Mouse (Mus musculus): ENCODE measurements around the gene Amfr. TPM values are rescaled to one million over a fixed set of nuclear protein-coding genes. Genes with fewer than 3 reads are reported as not detected.

The Amfr gene
- total and polyA plus RNA-seq, 3 experiments, result 80.1 to 292 (median 90.0) TPM

DNA sequence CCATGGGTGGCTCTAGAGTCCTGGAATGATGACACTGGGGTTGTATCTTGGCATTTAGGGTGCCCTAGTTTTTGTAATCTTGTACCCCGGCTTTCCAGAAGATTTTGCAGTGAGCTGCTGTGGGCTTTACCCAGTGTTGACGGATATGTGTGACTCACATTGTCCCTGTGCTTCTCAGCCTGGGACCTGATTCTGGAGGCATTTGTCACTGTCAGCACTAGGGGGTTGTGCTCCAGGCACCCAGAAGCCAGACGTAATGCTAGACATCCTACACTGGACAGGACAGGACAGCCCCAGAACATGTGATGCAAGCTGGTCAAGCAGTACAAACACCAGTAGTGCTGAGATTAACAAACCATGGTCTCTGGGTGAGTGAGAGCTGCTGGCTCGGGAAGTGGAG, 66.9 kb downstream of the Amfr start:
- no peaks in the 10 kb centered on the region for H3K9me3 ChIP-seq (replicated peaks; ENCODE audit: insufficient read depth, low read length)
- DNase-seq (ENCODE audit: low read depth, low spot score), result no peak
- H3K27me3 ChIP-seq (ENCODE audit: control insufficient read depth in 1 of 2, insufficient read depth in 2 of 2, low read length in 2 of 2), result no peaks in the 10 kb centered on the region
- H3K27ac ChIP-seq (ENCODE audit: control insufficient read depth, low read depth, low read length), result no peak overlapping the region
- no peak overlapping the region for H3K4me3 ChIP-seq (ENCODE audit: control insufficient read depth in 1 of 2, insufficient read depth in 1 of 2, low read depth in 2 of 2, low read length in 2 of 2)
- no peak for TF ChIP-seq ELF1 (IDR thresholded peaks at IDR 0.05; ENCODE audit: low read depth, low read length)
- no peak for TF ChIP-seq TCF12 (IDR thresholded peaks at IDR 0.05; ENCODE audit: low read depth, low read length)
- TF ChIP-seq ZC3H11A (IDR thresholded peaks at IDR 0.05; ENCODE audit: low read depth, low read length), result no peak
- no peak for TF ChIP-seq NRF1 (IDR thresholded peaks at IDR 0.05; ENCODE audit: insufficient read depth, low read depth, low read length, poor library complexity, severe bottlenecking)
- H3K79me2 ChIP-seq (ENCODE audit: control insufficient read depth, insufficient read depth, low read length, poor library complexity), result no peaks in the 10 kb centered on the region
- H3K9ac ChIP-seq (ENCODE audit: control insufficient read depth, low read depth, low read length, poor library complexity, severe bottlenecking), result no peak overlapping the region
- H3K36me3 ChIP-seq (ENCODE audit: control insufficient read depth in 1 of 2, insufficient read depth in 2 of 2, low read length in 2 of 2), result no peaks in the 10 kb centered on the region
- H3K4me1 ChIP-seq (ENCODE audit: control insufficient read depth in 1 of 2, insufficient read depth in 2 of 2, low read length in 2 of 2), result no peaks in the 10 kb centered on the region

DNA sequence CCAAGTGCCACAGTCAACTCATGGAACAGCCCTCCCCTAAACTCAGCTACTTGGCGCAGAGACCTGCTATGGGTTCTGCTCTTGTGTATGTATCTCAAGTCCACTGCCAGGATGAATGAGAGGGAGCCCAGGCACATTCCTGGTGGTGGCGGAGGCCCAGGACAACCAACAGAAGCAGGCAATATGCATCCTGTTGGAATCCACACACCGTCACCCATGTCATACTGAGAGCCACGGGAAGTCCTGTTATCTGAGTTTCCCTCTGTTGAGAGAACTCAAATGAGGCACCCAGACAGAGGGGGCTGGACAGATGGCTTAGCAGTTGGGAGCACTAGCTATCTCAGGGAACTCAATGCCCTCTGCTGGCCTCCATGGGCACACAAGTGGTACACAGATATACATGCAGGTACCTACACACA, 71.0 kb downstream of the Amfr start:
- TF ChIP-seq RCOR1 (IDR thresholded peaks at IDR 0.05; ENCODE audit: low read depth, low read length) (no peak), CTCF (IDR thresholded peaks at IDR 0.05 in 2 of 3, conservative IDR thresholded peaks at IDR 0.05 in 1 of 3; ENCODE audit: control insufficient read depth in 1 of 3, insufficient read depth in 1 of 3, low read depth in 2 of 3, low read length in 3 of 3, poor library complexity in 1 of 3, severe bottlenecking in 1 of 3) (no peak), NELFE (IDR thresholded peaks at IDR 0.05; ENCODE audit: low read depth, low read length) (no peak)
- DNase-seq (ENCODE audit: low read depth, low spot score), result no peak
- Histone ChIP-seq H3K9ac (ENCODE audit: control insufficient read depth, low read depth, low read length, poor library complexity, severe bottlenecking) (no peak overlapping the region), H3K27ac (ENCODE audit: control insufficient read depth, low read depth, low read length) (no peak overlapping the region), H3K4me1 (ENCODE audit: control insufficient read depth in 1 of 2, insufficient read depth in 2 of 2, low read length in 2 of 2) (no peaks in the 10 kb centered on the region), H3K27me3 (ENCODE audit: control insufficient read depth in 1 of 2, insufficient read depth in 2 of 2, low read length in 2 of 2) (no peaks in the 10 kb centered on the region), H3K9me3 (replicated peaks; ENCODE audit: insufficient read depth, low read length) (no peaks in the 10 kb centered on the region), H3K36me3 (ENCODE audit: control insufficient read depth in 1 of 2, insufficient read depth in 2 of 2, low read length in 2 of 2) (no peaks in the 10 kb centered on the region), H3K4me3 (ENCODE audit: control insufficient read depth in 1 of 2, insufficient read depth in 1 of 2, low read depth in 2 of 2, low read length in 2 of 2) (no peak overlapping the region), H3K79me2 (ENCODE audit: control insufficient read depth, insufficient read depth, low read length, poor library complexity) (no peaks in the 10 kb centered on the region)

DNA sequence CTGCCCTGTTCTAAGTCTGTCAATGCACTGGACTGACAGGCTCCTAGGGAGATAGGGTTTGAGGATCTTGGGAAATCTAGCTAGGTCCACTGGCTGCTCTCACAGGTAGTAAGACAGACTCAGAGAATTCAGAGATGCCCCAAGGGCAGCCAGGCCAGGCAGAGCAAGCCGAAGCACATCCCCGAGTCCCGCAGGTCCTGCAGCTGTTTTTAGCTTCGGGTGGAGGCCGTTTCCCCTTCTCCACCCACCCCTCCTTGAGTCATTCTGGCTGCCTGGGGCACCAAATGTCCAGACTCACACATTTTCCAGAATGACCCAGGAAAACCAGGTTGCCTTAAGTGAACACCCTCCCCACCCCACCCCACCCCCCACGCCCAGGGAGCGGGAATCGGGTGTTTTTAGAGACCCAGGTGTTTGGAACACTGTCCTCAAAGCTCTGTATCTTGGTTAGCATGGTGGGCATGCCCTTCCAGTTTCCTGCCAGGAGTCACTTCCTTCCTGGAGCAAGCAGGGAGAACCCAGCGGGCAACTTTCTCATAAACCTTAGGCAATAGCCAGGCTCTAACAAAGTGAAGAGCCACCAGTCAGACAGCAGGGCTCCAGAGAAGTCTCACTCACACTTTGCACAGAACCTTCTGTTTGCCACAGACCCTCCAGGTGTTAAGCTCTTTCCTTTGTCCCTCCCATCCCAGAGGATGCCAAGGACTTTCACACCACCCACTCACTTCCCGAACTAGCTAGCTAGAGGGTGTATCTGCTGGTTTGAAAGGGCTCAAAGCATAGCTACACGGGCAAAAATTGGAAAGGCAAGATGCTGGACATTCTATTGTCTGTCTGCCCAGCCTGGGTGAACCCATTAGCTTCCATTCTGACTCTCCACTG, 71.9 kb downstream of the Amfr start:
- DNase-seq (ENCODE audit: low read depth, low spot score), result no peak
- no peaks in the 10 kb centered on the region for H3K27me3 ChIP-seq (ENCODE audit: control insufficient read depth in 1 of 2, insufficient read depth in 2 of 2, low read length in 2 of 2)
- TF ChIP-seq UBTF (IDR thresholded peaks at IDR 0.05; ENCODE audit: borderline replicate concordance, insufficient read depth, low read depth, low read length) (no peak), ELF1 (IDR thresholded peaks at IDR 0.05; ENCODE audit: low read depth, low read length) (no peak), ZNF384 (IDR thresholded peaks at IDR 0.05; ENCODE audit: low read depth, low read length) (no peak), RCOR1 (IDR thresholded peaks at IDR 0.05; ENCODE audit: low read depth, low read length) (no peak), MYC (IDR thresholded peaks at IDR 0.05; ENCODE audit: low read depth, low read length) (no peak), GATA1 (IDR thresholded peaks at IDR 0.05; ENCODE audit: low read depth, low read length) (no peak), RAD21 (IDR thresholded peaks at IDR 0.05; ENCODE audit: low read depth, low read length) (no peak), CTCF (IDR thresholded peaks at IDR 0.05 in 2 of 3, conservative IDR thresholded peaks at IDR 0.05 in 1 of 3; ENCODE audit: control insufficient read depth in 1 of 3, insufficient read depth in 1 of 3, low read depth in 2 of 3, low read length in 3 of 3, poor library complexity in 1 of 3, severe bottlenecking in 1 of 3) (no peak), BHLHE40 (IDR thresholded peaks at IDR 0.05; ENCODE audit: borderline replicate concordance, low read depth, low read length) (no peak), JUND (IDR thresholded peaks at IDR 0.05; ENCODE audit: low read depth, low read length) (no peak), KAT2A (conservative IDR thresholded peaks at IDR 0.05; ENCODE audit: low read depth, low read length) (no peak), USF2 (IDR thresholded peaks at IDR 0.05; ENCODE audit: borderline replicate concordance in 1 of 2, insufficient read depth in 1 of 2, low read depth in 1 of 2, low read length in 2 of 2) (no peak), NELFE (IDR thresholded peaks at IDR 0.05; ENCODE audit: low read depth, low read length) (no peak), POLR2A (IDR thresholded peaks at IDR 0.05; ENCODE audit: control insufficient read depth in 1 of 2, insufficient read depth in 1 of 2, low read depth in 1 of 2, low read length in 2 of 2, poor library complexity in 1 of 2) (no peak), POLR2AphosphoS5 (IDR thresholded peaks at IDR 0.05; ENCODE audit: borderline replicate concordance, low read depth, low read length) (no peak), TBP (IDR thresholded peaks at IDR 0.05; ENCODE audit: low read depth, low read length) (no peak)
- H3K27ac ChIP-seq (ENCODE audit: control insufficient read depth, low read depth, low read length), result no peak overlapping the region
- H3K4me3 ChIP-seq (ENCODE audit: control insufficient read depth in 1 of 2, insufficient read depth in 1 of 2, low read depth in 2 of 2, low read length in 2 of 2), result no peak overlapping the region
- H3K9ac ChIP-seq (ENCODE audit: control insufficient read depth, low read depth, low read length, poor library complexity, severe bottlenecking), result no peak overlapping the region
- H3K36me3 ChIP-seq (ENCODE audit: control insufficient read depth in 1 of 2, insufficient read depth in 2 of 2, low read length in 2 of 2), result no peaks in the 10 kb centered on the region
- no peaks in the 10 kb centered on the region for H3K4me1 ChIP-seq (ENCODE audit: control insufficient read depth in 1 of 2, insufficient read depth in 2 of 2, low read length in 2 of 2)
- no peaks in the 10 kb centered on the region for H3K9me3 ChIP-seq (replicated peaks; ENCODE audit: insufficient read depth, low read length)
- H3K79me2 ChIP-seq (ENCODE audit: control insufficient read depth, insufficient read depth, low read length, poor library complexity), result no peaks in the 10 kb centered on the region

All from MEL (cell line).